Mouse (Mus musculus) midbrain, embryonic 14.5 days (tissue): ENCODE measurements around the gene Pdhx. TPM values are rescaled to one million over a fixed set of nuclear protein-coding genes. Genes with fewer than 3 reads are reported as not detected.

Source experiments
- ATAC-seq: fragments of 200-750 bp; cut with Nextera tagmentation; 2 replicates; pipeline ENCODE4 v1.8.0; 2017; ENCODE audit warnings: moderate number of reproducible peaks, moderate library complexity; ENCODE audit not compliant: low FRiP score, low TSS enrichment
- DNase-seq: peaks from one replicate; pipeline ENCODE4 v3.0.0-alpha.2; 2015
- H3K27ac ChIP-seq: fragments of 300-500 bp; sonication (generic); replicated peaks from 2 replicates; pipeline ENCODE4 v1.5.1; 2014; ENCODE audit warnings: mild to moderate bottlenecking, low read depth, low read length, moderate library complexity
- H3K27me3 ChIP-seq: fragments of 300-500 bp; sonication (generic); 2 replicates; pipeline ENCODE4 v1.6.1; 2014; ENCODE audit warnings: low read length, control low read depth, mixed read lengths; ENCODE audit not compliant: control insufficient read depth, insufficient read depth
- H3K36me3 ChIP-seq: fragments of 300-500 bp; sonication (generic); 2 replicates; pipeline ENCODE4 v1.6.1; 2014; ENCODE audit warnings: low read length, control low read depth; ENCODE audit not compliant: control insufficient read depth, insufficient read depth
- H3K4me1 ChIP-seq: fragments of 300-500 bp; sonication (generic); 2 replicates; pipeline ENCODE4 v1.6.1; 2014; ENCODE audit warnings: mild to moderate bottlenecking, antibody characterized with exemption, low read length, control low read depth; ENCODE audit not compliant: control insufficient read depth, insufficient read depth
- H3K4me2 ChIP-seq: fragments of 300-500 bp; sonication (generic); 2 replicates; pipeline ENCODE4 v1.6.1; 2014; ENCODE audit warnings: mild to moderate bottlenecking, low read length, moderate library complexity
- H3K4me3 ChIP-seq: fragments of 300-500 bp; sonication (generic); replicated peaks from 2 replicates; pipeline ENCODE4 v1.5.1; 2014; ENCODE audit warnings: low read depth, low read length
- H3K9ac ChIP-seq: fragments of 300-500 bp; sonication (generic); replicated peaks from 2 replicates; pipeline ENCODE4 v1.6.1; 2014; ENCODE audit warnings: mild to moderate bottlenecking, low read length, moderate library complexity
- H3K9me3 ChIP-seq: fragments of 300-500 bp; sonication (generic); 2 replicates; pipeline ENCODE4 v1.6.1; 2016; ENCODE audit warnings: low read length, control low read depth, mixed read lengths; ENCODE audit not compliant: control insufficient read depth
- WGBS: fragments of 180-500 bp; shearing (Covaris S2); extraction: QIAGEN DNeasy Blood & Tissue Kit; methylation state at CpG from one replicate; pipeline ENCODE4 v1.1.7; 2014; 5-methylcytosine and 5-hydroxymethylcytosine counted together
- polyA plus RNA-seq: library from polyadenylated mRNA; unstranded; fragments of >200 nt; fragmentation: Nextera tagmentation; extraction: Ambion mirVana; gene quantifications from 2 replicates; pipeline ENCODE4 v1.2.1, GENCODE M21; 2014

The Pdhx gene
- polyA plus RNA-seq, 1 experiment from 2014 or later: 67.1 TPM

GRCm38 (mm10) chr2:102975358-102975945 lies 97.9 kb downstream of the Pdhx start:
- H3K4me3 ChIP-seq: no peak overlapping the region
- H3K4me2 ChIP-seq: no peak overlapping the region
- ATAC-seq (no peak), DNase-seq (no peak)
- H3K36me3 ChIP-seq: no peaks in the 10 kb centered on the region
- H3K27me3 ChIP-seq: no peaks in the 10 kb centered on the region
- no peak overlapping the region for H3K27ac ChIP-seq
- H3K9me3 ChIP-seq: no peaks in the 10 kb centered on the region
- no peak overlapping the region for H3K9ac ChIP-seq
- WGBS: 90% methylated on average over 5 of the region's 5 CpGs
- no peaks in the 10 kb centered on the region for H3K4me1 ChIP-seq

- no peak for ATAC-seq
- H3K4me1 ChIP-seq: no peaks in the 10 kb centered on the region
- no peaks in the 10 kb centered on the region for H3K36me3 ChIP-seq
- H3K9me3 ChIP-seq: no peaks in the 10 kb centered on the region
- no peak overlapping the region for H3K4me3 ChIP-seq
- H3K27ac ChIP-seq: no peak overlapping the region
- DNase-seq: no peak
- 95% methylated on average over 3 of the region's 3 CpGs for WGBS
- H3K9ac ChIP-seq: no peak overlapping the region
- no peaks in the 10 kb centered on the region for H3K27me3 ChIP-seq
- no peak overlapping the region for H3K4me2 ChIP-seq
These were observed 100.2 kb downstream of the Pdhx start for GRCm38 (mm10) chr2:102973115-102973514.

- DNase-seq (no peak), ATAC-seq (no peak)
- Histone ChIP-seq H3K9ac (no peak overlapping the region), H3K36me3 (no peaks in the 10 kb centered on the region), H3K4me3 (no peak overlapping the region), H3K27ac (no peak overlapping the region), H3K27me3 (no peaks in the 10 kb centered on the region), H3K9me3 (no peaks in the 10 kb centered on the region; the same call in 1 of the 2 replicates), H3K4me1 (no peaks in the 10 kb centered on the region), H3K4me2 (no peak overlapping the region)
- WGBS: 71% methylated on average over 5 of the region's 5 CpGs
These were observed 100.7 kb downstream of the Pdhx start for GRCm38 (mm10) chr2:102972575-102972974.

- ATAC-seq (no peak), DNase-seq (no peak)
- H3K36me3 ChIP-seq: no peaks in the 10 kb centered on the region
- H3K27me3 ChIP-seq: no peaks in the 10 kb centered on the region
- no peaks in the 10 kb centered on the region for H3K4me1 ChIP-seq
- H3K27ac ChIP-seq: no peak overlapping the region
- H3K4me2 ChIP-seq: no peak overlapping the region
- H3K4me3 ChIP-seq: no peak overlapping the region
- no peaks in the 10 kb centered on the region; the same call in 1 of the 2 replicates for H3K9me3 ChIP-seq
- no peak overlapping the region for H3K9ac ChIP-seq
These were observed 101.4 kb downstream of the Pdhx start for GRCm38 (mm10) chr2:102971951-102972350.

Other genes starting within 250 kb of the Pdhx start
- 2.3 and 3.1 TPM in 2 replicates for gene Cd44, start 171.8 kb downstream of the Pdhx start, polyA plus RNA-seq
- 48.2 and 49.0 TPM in 2 replicates for gene Apip, start 162 bp upstream of the Pdhx start, polyA plus RNA-seq
- gene Ehf, start 229.8 kb upstream of the Pdhx start, polyA plus RNA-seq: not detected in 2 replicates